Mouse (Mus musculus) brain, embryonic 18.5 days (tissue): ENCODE results near the gene Nfia.

Experiments
- DNase-seq: peaks from one replicate; pipeline ENCODE4 v3.0.0-alpha.2; 2012; ENCODE audit warnings: low read depth, low spot score

Nfia gene

DNA sequence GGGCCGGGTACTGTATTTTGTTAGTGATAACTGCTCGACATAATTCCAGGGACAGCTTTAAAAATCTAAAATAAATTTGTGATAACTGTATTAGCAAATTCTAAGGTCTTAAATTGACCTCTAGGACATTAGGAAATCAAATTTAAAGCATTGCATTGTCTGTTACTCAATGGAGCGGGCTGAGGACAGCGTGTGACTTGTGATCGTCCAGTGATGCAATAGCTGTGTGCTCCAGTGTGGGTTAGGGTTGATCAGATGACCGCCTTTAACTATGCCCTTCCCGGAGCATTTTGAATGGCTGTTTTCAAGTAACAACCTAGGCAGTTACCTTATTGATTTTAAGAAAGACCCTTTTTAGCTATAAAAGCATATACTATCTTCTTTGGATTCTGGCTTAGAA, 42.0 kb downstream of the Nfia start:
- no peak for DNase-seq

GRCm38 (mm10) chr4:97816001-97816400, 43.5 kb downstream of the Nfia start:
- DNase-seq: no peak

DNA sequence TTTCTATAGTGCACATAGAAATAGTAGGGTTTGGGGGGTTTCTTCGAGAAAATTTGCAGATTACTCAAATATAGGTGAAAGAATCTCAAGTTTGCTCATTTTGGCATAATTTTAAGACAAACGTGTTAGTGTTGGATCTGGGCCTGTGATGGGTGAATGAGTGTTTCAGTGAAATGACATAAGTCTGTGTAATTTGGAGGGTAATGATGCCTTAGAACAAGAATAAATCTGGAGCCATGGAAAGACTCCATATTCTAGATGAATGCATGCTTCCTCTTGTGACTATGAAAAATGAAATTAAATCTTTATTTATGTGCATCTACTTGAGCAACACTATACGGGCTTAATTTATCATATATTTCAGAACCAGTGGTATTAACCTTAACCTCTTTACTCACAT, 44.2 kb downstream of the Nfia start:
- DNase-seq: no peak

GRCm38 (mm10) chr4:97817741-97818140, 45.2 kb downstream of the Nfia start:
- DNase-seq: no peak

- no peak for DNase-seq
Measured at GRCm38 (mm10) chr4:97818498-97818897, 46.0 kb downstream of the Nfia start.

DNA sequence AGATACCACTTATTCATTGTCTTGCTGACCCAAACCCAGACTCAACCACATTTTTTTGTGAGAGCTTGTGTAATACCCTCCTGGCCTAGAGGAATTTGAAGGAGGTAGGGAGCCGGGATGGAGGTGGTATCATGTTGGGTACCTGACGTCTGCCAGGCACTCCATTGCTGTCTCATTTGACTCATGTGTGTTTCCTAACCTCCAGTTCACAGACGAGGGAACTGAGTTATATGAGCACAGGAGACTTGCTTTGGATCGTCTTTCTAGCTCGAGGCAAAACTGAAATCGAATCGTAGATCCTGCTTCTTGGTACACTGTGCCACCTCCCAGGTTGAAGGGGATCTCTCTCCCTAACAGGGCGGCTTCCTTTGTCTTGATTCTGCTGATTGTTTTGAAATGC, 46.6 kb downstream of the Nfia start:
- no peak for DNase-seq

DNA sequence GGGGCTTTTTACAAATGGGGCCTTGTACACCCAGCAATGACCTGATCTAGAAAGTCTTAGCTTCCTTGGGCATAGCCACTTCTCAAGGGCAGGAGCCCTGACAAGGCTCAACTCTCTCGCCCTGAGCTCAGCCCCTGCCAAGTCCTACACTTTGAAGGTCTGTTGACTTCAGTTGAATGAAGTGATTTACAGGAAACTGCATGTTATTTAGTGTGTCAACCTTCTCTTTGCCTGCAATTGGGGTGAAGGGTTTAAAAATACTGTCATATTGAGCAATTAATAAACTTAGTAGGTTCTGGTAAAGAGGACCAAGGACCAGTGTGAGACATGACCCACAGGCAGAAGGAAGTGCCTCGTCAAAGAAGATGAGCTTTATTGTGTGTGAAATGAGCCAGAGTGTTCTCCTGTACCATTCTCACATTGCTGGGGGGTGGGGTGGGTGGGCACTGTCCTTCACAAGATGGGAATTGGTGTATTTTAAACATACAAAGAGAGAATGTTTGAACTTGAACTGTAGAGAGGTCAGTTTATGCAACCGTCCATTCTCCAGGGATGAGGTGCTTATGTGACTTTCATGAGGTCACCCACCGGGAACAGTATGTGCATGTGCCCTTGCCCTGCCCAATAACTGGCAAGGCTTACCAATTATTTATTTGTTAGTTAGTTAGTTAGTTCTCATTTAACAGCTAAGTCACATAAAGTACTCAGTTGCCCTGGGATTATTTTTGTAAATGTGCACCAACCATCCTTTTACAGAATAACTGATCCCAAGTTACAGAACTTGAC, 48.1 kb downstream of the Nfia start:
- DNase-seq: no peak

- no peak for DNase-seq
Measured at GRCm38 (mm10) chr4:97821556-97822251, 49.2 kb downstream of the Nfia start.

- no peak for DNase-seq
Measured at GRCm38 (mm10) chr4:97823512-97823911, 51.0 kb downstream of the Nfia start.

- DNase-seq: no peak
Measured at GRCm38 (mm10) chr4:97824451-97824850, 51.9 kb downstream of the Nfia start.

GRCm38 (mm10) chr4:97825432-97825831, 52.9 kb downstream of the Nfia start:
- no peak for DNase-seq

- no peak for DNase-seq
Measured at GRCm38 (mm10) chr4:97825841-97826240, 53.3 kb downstream of the Nfia start.

GRCm38 (mm10) chr4:97827115-97827514, 54.6 kb downstream of the Nfia start:
- DNase-seq: no peak

DNA sequence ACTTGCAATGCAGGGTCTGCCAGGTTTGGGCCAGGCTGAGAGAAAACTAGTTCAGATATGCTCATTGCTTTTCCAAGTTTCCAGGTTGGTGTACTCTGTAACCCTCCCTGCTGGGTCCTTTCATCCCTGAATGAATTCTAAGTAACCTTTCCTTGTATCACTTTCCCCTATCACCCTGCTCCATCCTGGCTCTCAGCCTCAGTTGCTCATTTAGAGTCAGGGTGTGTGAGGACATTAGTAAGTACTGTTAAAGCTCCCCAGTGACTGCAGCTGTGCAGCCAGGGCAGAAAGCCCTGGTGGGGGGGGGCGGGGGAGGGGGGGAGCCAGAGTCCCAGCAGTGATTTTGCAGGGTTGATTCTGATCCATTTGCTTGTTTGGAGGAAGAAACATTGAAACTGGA, 56.0 kb downstream of the Nfia start:
- DNase-seq: no peak

DNA sequence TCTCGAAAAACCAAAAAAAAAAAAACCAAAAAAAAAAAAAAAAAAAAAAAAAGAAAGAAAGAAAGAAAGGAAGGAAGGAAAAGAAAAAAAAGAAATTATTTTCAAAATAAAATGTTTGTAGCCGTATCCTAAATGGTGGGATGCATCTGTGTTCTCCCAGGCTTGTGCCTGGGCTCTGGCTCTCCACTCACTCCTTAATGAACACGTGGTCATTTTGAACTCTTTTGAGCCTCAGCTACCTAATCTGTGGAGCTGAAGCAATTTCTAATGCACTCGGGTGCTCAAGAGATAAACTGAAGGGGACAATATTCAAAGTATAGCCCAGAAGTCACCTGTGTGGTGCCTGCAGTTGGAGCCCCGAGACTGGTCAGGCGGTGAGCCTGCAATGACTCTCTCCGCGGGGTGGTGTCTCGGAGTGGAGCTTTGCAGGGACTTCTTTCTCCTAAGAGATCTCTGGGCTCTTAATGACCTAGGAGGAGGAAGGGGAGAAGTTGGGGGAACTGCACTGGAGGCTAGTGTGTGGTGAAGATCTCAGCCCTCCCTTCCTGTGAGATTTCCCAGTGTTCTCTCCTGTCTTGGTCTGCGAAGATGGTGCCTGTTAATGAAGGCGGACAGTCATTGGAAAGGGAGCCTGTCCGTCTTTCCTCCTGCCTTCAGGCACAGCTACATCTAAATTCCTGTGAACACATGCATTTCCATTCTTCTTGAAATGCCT, 57.0 kb downstream of the Nfia start:
- DNase-seq: no peak

- no peak for DNase-seq
Measured at GRCm38 (mm10) chr4:97830051-97830853, 57.7 kb downstream of the Nfia start.

DNA sequence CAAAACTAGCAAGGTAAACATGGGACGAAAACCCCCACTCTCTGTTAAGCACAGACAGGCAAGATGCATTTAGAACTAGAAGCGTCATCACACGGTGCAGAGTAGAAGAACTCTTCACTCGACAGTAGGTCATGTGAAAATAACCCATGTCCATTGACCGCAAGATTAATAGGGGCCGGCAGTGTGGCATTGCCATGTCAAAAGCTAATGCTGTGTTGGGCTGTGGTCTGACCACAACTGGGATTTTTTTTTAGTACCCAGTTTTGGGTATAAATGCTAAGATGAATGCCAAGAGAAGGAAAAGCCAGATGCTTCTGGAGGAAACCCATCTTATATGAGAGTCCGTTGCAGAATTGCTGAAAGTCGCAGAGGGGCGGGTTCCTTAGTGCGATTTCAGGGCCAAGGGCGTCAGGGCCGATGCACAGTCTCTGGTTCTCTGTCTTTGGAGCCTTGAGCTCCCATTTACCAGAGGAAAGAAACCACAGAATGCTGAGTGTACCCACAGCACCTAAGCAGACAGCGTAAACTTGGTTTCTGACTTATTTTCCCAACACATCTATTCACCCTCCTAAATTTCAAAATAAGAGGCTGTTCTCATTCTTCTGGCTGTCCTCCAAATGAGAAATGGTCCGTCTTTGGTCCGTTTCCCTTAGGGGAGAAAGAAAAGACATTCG, 58.5 kb downstream of the Nfia start:
- no peak for DNase-seq

- no peak for DNase-seq
Measured at GRCm38 (mm10) chr4:97831611-97832278, 59.2 kb downstream of the Nfia start.

GRCm38 (mm10) chr4:97832279-97832640, 59.7 kb downstream of the Nfia start:
- DNase-seq: peak; percentile 22

DNA sequence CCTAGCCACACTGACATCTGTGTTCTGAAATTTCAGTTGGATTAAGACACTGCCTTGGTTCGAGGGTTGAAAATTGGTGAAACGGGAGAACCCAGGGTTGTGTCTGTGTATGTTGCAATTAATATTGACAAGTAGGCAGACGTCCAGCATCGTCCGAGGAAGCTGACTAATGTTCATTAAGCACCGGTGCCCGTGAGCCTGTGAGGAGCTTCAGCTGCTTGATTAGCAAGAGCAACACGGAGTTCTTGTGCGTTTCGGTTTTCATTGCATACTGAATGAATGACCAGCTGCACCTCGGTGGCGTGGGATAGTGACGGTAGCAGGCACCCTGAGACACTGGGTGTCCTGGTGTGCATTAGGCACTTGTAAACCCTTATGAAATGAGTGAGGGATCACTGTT, 64.3 kb downstream of the Nfia start:
- DNase-seq: no peak

DNA sequence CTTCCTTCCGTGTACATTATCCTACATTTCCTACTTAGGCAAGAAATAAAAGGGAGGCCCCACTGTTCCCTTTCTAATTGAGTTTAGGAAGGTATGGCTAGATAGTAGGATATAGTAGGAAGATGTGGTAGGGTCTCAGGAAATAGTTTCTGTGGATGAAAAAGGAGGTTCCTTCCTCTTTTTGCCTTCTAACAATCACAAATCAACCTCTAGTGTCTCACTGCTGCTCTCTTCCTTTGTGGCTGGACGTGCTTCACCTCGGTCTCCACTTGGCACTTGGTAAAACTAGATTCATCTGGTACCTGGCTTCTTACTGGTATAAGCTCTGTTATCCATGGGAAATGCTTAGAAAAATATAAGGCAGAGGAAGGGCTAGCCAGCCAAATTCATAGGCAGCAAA, 65.2 kb downstream of the Nfia start:
- DNase-seq: no peak
